Mouse (Mus musculus): ENCODE measurements at regions not wholly inside any gene's neighbourhood (a gene's known extent, or its start where the extent isn't known, plus 50 kb on each side); places are given as distances from the start of the nearest gene placed in this dataset.

- Histone ChIP-seq H3K9ac (replicated peaks) (no peak overlapping the region), H3K27me3 (ENCODE audit: control insufficient read depth, insufficient read depth, low read length) (no peaks in the 10 kb centered on the region), H3K9me3 (ENCODE audit: control insufficient read depth, low read length) (no peaks in the 10 kb centered on the region), H3K4me2 (ENCODE audit: low read depth) (no peak overlapping the region), H3K4me1 (replicated peaks; ENCODE audit: control insufficient read depth in 2 of 2, insufficient read depth in 2 of 2, low read length in 1 of 2) (peaks cover 0 to 1% of the 10 kb centered on the region in 2 experiments; a peak in 2 of 4 replicates), H3K36me3 (replicated peaks; ENCODE audit: control insufficient read depth, insufficient read depth, low read depth) (no peaks in the 10 kb centered on the region), H3K27ac (no peak overlapping the region), H3K4me3 (ENCODE audit: insufficient read depth in 1 of 2, low read depth in 2 of 2, low read length in 2 of 2) (no peak overlapping the region)
- ATAC-seq (ENCODE audit: insufficient read depth) (no peak), DNase-seq (ENCODE audit: low read depth in 3 of 3, low spot score in 3 of 3) (no peak)
- TF ChIP-seq EP300 (IDR thresholded peaks at IDR 0.05; ENCODE audit: low read depth) (no peak), CTCF (IDR thresholded peaks at IDR 0.05; ENCODE audit: low read depth) (no peak)
- 54% methylated on average over 6 of the region's 6 CpGs for WGBS (ENCODE audit: insufficient replicate concordance)
Measured at GRCm38 (mm10) chr17:84000115-84000514, 152.4 kb upstream of the Haao start.

- H3K36me3 ChIP-seq (replicated peaks; ENCODE audit: control insufficient read depth, insufficient read depth, low read depth), result no peaks in the 10 kb centered on the region
- TF ChIP-seq CTCF (IDR thresholded peaks at IDR 0.05; ENCODE audit: low read depth), result no peak
- no peak for TF ChIP-seq EP300 (IDR thresholded peaks at IDR 0.05; ENCODE audit: low read depth)
Measured at GRCm38 (mm10) chr17:83998972-83999545, 151.3 kb upstream of the Haao start.

GRCm38 (mm10) chr17:83998341-83998740, 150.6 kb upstream of the Haao start:
- WGBS (ENCODE audit: insufficient replicate concordance), result 74% methylated on average over 7 of the region's 7 CpGs
- no peak overlapping the region for H3K9ac ChIP-seq (replicated peaks)
- DNase-seq (ENCODE audit: low read depth in 3 of 3, low spot score in 3 of 3) (no peak), ATAC-seq (ENCODE audit: insufficient read depth) (no peak)
- H3K9me3 ChIP-seq (ENCODE audit: control insufficient read depth, low read length), result no peaks in the 10 kb centered on the region
- TF ChIP-seq EP300 (IDR thresholded peaks at IDR 0.05; ENCODE audit: low read depth) (no peak), CTCF (IDR thresholded peaks at IDR 0.05; ENCODE audit: low read depth) (no peak)
- H3K27ac ChIP-seq, result no peak overlapping the region
- no peaks in the 10 kb centered on the region for H3K27me3 ChIP-seq (ENCODE audit: control insufficient read depth, insufficient read depth, low read length)
- no peak overlapping the region for H3K4me3 ChIP-seq (ENCODE audit: insufficient read depth in 1 of 2, low read depth in 2 of 2, low read length in 2 of 2)
- no peak overlapping the region for H3K4me2 ChIP-seq (ENCODE audit: low read depth)
- H3K4me1 ChIP-seq (replicated peaks; ENCODE audit: control insufficient read depth in 2 of 2, insufficient read depth in 2 of 2, low read length in 1 of 2), result peaks cover 0 to 1% of the 10 kb centered on the region in 2 experiments; a peak in 2 of 4 replicates
- H3K36me3 ChIP-seq (replicated peaks; ENCODE audit: control insufficient read depth, insufficient read depth, low read depth), result no peaks in the 10 kb centered on the region

More at GRCm38 (mm10) chr17:83998972-83999545, 151.3 kb upstream of the Haao start:
- DNase-seq (ENCODE audit: low read depth in 3 of 3, low spot score in 3 of 3), result peak in 1 of 3 experiments; percentile 30
- 50% methylated on average over 10 of the region's 10 CpGs for WGBS (ENCODE audit: insufficient replicate concordance)
- Histone ChIP-seq H3K4me3 (ENCODE audit: insufficient read depth in 1 of 2, low read depth in 2 of 2, low read length in 2 of 2) (no peak overlapping the region), H3K27me3 (ENCODE audit: control insufficient read depth, insufficient read depth, low read length) (no peaks in the 10 kb centered on the region), H3K4me1 (replicated peaks; ENCODE audit: control insufficient read depth in 2 of 2, insufficient read depth in 2 of 2, low read length in 1 of 2) (peaks cover 0 to 1% of the 10 kb centered on the region in 2 experiments; a peak in 2 of 4 replicates), H3K9ac (replicated peaks) (no peak overlapping the region), H3K9me3 (ENCODE audit: control insufficient read depth, low read length) (no peaks in the 10 kb centered on the region), H3K4me2 (ENCODE audit: low read depth) (no peak overlapping the region), H3K27ac (no peak overlapping the region)
- ATAC-seq (ENCODE audit: insufficient read depth), result peak; percentile 71

- Histone ChIP-seq H3K4me3 (ENCODE audit: insufficient read depth in 1 of 2, low read depth in 2 of 2, low read length in 2 of 2) (no peak overlapping the region), H3K4me1 (replicated peaks; ENCODE audit: control insufficient read depth in 2 of 2, insufficient read depth in 2 of 2, low read length in 1 of 2) (peaks cover 0 to 1% of the 10 kb centered on the region in 2 experiments; a peak in 2 of 4 replicates), H3K9me3 (ENCODE audit: control insufficient read depth, low read length) (no peaks in the 10 kb centered on the region), H3K27ac (no peak overlapping the region), H3K4me2 (ENCODE audit: low read depth) (no peak overlapping the region), H3K36me3 (replicated peaks; ENCODE audit: control insufficient read depth, insufficient read depth, low read depth) (no peaks in the 10 kb centered on the region), H3K9ac (replicated peaks) (no peak overlapping the region), H3K27me3 (ENCODE audit: control insufficient read depth, insufficient read depth, low read length) (no peaks in the 10 kb centered on the region)
- ATAC-seq (ENCODE audit: insufficient read depth), result no peak
- peak in 1 of 3 experiments; percentile 26 for DNase-seq (ENCODE audit: low read depth in 3 of 3, low spot score in 3 of 3)
- TF ChIP-seq CTCF (IDR thresholded peaks at IDR 0.05; ENCODE audit: low read depth), result peak; percentile 81
- no peak for TF ChIP-seq EP300 (IDR thresholded peaks at IDR 0.05; ENCODE audit: low read depth)
- 69% methylated on average over 11 of the region's 11 CpGs for WGBS (ENCODE audit: insufficient replicate concordance)
Measured at GRCm38 (mm10) chr17:83997778-83998177, 150.0 kb upstream of the Haao start.

GRCm38 (mm10) chr17:83993028-83993427, 145.3 kb upstream of the Haao start:
- Histone ChIP-seq H3K9ac (replicated peaks) (no peak overlapping the region), H3K4me2 (ENCODE audit: low read depth) (no peak overlapping the region), H3K36me3 (replicated peaks; ENCODE audit: control insufficient read depth, insufficient read depth, low read depth) (no peaks in the 10 kb centered on the region), H3K4me1 (replicated peaks; ENCODE audit: control insufficient read depth in 2 of 2, insufficient read depth in 2 of 2, low read length in 1 of 2) (peaks cover under 1 to 33% of the 10 kb centered on the region in 2 experiments; a peak in 3 of 4 replicates), H3K9me3 (ENCODE audit: control insufficient read depth, low read length) (no peaks in the 10 kb centered on the region), H3K27ac (no peak overlapping the region), H3K4me3 (ENCODE audit: insufficient read depth in 1 of 2, low read depth in 2 of 2, low read length in 2 of 2) (no peak overlapping the region), H3K27me3 (ENCODE audit: control insufficient read depth, insufficient read depth, low read length) (no peaks in the 10 kb centered on the region)
- whole genome bisulfite sequencing (ENCODE audit: insufficient replicate concordance), result 66% methylated on average over 2 of the region's 2 CpGs
- no peak for TF ChIP-seq EP300 (IDR thresholded peaks at IDR 0.05; ENCODE audit: low read depth)
- no peak for TF ChIP-seq CTCF (IDR thresholded peaks at IDR 0.05; ENCODE audit: low read depth)
- no peak for ATAC-seq (ENCODE audit: insufficient read depth)
- no peak for DNase-seq (ENCODE audit: low read depth in 3 of 3, low spot score in 3 of 3)

Data from liver, embryonic 14.5 days (tissue).